Mouse (Mus musculus) spleen, embryonic (tissue): ENCODE measurements around the gene Tmem258.

Source experiments
- CTCF ChIA-PET: fragments of 350-600 bp; sonication (Branson Sonifier 250); formaldehyde crosslinking; loops from one replicate; lab custom pipeline; 2022; lab: Charles Lee

The Tmem258 gene

DNA sequence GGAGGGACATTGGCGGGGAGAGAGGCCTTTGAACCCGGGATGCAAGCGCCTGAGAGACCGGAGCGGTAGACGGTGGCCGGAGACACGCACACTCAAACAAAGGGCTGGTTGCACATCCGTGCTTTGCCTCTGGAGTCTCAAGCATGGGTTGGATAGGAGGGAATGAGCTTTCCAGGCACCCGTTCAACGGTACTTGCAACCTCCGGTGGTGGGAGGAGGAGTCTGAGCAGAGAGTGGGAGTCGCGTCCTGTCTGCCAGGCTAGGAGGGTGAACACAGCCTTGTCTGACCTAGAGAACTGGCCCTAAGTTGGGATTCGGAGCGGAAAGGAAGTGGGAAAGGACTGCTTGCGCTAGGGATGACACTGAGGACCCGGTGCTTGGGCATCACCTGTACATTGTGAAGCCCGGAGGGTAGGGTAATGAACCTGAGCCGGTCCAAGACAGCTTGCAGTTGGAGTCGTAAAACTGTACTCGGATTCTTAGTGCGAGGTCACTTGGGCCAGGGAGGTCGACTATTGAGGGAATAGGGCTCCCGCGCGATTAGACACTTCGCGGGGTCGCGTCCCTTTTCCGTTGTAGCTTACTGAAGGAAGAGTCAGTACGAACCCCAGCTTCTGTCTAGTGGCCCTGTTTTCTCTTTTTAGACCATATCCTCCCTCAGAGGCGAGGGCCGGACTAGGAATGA, 20.4 kb upstream of the Tmem258 start:
- CTCF ChIA-PET = no interaction called here

DNA sequence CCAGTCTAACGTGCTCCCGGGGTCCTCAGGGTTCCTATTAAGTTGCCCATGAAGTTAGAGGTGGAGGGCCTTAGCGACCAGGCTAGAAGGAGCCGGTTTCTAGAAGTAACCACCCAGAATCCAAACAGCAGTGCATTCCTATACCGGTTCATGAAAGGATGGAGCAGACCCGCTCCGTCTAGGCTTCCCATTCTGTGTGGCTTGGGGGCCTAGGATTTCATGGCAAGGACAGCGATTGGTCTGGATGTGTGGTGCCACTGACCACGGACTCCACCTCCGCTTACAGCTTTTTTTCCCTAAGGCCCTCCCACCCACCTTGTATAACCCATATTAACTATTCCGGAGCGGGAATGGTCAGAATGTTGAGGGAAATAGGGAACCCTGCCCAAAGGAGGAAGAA, 19.7 kb upstream of the Tmem258 start:
- CTCF ChIA-PET = no interaction called here

DNA sequence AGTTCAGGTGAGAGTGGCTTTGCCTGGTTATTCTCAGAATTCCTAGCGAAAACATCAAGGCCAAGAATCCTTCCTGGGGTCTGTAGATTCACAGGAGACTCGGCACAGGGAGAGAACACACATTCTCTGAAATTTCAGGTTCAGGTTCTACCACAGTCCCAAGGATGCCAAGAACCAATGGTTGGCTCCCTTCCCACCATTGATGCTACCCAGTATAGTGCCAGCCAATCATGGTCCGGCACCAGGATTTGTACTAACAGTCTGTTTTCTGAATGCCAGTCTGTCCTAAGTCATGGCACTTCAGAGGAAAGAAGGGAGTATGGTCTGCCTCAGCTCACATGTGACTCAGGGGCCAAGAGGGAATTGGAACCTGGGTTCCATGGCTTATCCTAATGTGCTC, 17.9 kb upstream of the Tmem258 start:
- CTCF ChIA-PET = no interaction called here

DNA sequence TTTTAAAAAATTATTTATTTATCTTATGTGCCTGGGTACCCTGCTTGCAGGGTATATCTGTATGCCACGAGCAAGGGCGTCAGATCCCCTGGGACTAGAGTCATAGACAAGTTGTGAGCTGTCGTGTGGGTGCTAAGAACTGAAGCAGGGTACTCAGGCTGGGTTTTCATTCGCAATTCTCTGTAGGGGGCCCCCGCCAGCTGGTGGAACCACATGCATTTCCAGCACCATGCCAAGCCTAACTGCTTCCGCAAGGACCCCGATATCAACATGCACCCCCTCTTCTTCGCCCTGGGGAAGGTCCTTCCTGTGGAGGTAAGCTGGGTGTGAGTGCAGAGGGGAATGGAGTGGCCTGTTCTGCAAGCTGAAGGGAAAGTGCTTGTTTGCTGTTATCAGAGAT, 17.2 kb upstream of the Tmem258 start:
- CTCF ChIA-PET = no interaction called here

DNA sequence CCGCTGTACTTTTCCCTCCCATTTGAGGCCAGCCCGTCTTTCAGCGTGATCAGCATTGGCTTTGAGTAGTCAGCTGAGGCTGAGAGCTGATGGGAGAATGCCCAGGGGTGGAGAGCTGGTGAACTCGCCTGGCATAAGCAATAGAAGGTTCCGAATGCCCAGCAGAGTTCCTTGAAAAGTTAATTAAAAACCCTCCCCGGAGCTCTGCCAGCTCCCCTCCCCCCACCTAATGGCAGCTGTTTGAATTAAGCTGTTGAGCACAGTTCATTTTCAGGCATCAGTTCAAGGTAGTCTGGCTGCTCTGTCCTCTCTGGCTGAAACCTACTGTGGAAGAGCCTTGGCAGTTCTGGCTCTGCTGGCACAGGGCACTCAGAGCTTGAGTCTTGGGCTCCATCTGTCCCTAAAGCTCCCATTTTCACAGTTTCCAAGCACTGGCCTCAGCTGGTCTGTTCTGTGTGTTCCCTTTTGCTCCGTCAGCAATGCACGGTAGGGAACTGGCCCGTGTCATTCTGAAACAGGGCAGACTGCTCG, 15.5 kb upstream of the Tmem258 start:
- CTCF ChIA-PET = no interaction called here

DNA sequence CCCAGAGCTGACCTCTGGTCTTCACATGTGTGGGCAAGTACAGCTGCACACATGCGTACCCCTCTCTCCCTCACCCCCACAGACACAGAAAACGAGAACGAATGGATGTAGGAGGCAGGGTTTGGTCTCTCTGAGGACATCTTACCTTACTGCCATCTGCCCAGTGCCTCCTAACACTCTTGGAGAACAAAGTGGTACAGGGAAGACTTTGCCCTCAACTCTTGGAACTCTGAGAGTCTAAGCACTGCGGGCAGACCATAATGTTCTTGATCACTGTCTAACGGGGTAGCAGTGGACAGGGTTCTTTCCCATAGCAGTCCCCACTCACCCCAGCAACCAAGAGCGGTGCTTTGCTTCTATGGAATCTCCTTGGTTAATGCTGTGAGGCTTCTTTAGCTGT, 14.8 kb upstream of the Tmem258 start:
- CTCF ChIA-PET = interaction anchor here (0.6 kb wide), 1 partner anchor 238 kb away, joined by 3 read pairs; no protein-coding TSS in a partner anchor

DNA sequence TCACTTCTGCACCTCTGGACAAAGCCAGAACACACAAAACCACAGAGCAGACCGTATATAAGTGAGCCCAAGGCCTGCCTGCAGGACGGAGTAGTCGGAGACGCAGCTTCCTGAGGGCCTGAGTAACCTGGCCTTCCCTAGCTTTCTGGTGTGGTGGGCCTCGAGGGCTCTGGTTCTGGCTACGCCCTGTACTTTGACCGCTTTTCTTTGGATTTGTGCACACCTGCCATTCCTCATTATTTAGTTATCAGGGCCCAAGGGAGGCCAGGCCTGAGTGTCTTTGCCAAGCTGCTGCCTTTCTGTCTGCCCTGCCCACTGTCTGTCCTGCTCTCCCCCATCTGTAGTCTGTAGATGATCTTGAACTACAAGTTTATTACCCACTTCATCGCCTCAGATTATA, 13.9 kb upstream of the Tmem258 start:
- CTCF ChIA-PET = no interaction called here

DNA sequence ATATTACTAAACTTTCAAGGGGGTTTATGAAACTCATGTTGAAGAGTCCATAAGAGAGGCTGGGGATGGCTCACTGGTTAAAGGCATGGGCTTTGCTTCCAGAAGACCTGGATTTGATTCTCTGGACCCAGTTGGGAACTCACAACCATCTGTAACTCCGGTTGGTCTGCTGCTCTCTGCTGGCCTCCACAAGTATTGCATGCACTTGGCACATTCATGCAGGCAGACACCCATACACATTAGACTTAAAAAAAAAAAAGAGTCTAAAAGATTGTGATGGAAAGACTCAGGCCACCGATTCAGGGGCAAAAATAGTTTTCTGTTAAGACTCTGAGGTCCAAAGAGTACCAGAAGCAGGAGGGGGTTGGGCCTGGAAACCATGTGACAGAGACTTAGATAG, 13.0 kb upstream of the Tmem258 start:
- CTCF ChIA-PET = no interaction called here

DNA sequence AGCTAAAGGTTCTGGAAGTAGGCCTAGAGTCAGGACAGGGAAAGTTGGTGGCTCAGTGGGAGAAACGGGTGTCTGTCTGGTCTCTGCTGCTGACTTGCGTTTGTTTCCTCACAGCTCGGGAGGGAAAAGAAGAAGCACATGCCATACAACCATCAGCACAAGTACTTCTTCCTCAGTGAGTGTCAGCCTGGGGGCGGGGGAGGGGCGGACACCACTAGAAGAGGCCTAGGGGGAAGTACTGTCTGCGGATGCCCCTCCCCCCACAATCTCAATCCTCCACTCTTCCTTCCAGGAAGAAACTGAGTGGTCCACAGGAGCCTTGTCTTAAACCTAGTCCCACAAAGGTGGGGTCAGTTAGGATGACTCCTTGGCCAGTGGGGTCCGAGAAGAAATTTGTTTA, 12.5 kb upstream of the Tmem258 start:
- CTCF ChIA-PET = interaction anchor here (0.6 kb wide), 1 partner anchor 523 kb away, joined by 3 read pairs; no protein-coding TSS in a partner anchor

DNA sequence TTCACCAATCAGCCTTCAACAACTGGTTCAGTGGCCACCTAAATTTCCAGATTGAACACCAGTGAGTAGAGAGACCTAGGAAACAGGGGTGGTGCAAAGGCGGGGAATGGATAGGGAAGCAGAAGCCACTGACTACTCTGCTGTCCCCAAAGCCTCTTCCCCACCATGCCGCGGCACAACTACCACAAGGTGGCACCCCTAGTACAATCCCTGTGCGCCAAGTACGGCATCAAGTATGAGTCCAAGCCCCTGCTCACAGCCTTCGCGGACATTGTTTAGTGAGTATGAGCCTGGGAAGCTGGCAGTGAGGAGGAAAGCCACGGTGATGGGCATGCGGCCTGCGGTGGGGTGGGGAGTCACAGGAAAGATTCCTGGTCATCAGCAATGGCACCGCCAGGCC, 9.5 kb upstream of the Tmem258 start:
- CTCF ChIA-PET = no interaction called here

DNA sequence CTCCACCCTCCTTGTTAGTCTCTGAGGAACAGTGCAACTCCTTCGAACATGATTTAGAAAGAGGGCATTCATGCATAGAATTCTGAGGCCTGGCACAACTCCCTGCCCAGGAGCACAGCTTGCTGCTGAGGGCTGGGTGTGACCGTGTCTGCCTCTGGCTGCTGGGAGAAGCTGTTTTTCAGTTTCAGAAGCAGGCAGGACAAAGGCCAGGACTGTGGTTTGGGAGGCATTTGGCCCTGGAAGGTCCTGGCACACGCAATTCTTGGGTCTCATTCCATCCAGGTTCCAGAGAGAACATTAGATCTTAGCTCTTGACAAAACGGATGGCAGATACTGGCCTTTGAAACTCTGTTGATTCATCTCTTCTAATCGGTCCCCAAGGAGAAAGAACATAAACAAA, 8.6 kb upstream of the Tmem258 start:
- CTCF ChIA-PET = no interaction called here

DNA sequence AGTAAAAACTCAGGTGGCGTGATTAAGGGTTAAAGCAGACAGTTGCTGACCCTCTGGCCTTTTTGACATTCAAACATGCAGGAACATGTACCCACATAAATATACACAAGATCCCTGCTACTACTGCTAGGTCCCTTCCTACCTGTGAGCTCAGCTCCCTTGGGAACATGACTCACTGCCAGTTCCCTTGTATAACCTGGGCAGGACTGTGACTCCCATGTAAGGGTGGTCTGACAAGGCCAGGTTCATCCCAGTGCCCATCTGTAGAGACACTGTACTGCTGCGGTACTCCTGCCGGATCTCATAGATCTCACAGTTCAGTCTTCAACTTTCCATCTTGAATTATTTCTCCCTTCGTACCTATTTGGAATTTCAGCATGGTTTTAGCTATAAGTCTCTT, 6.7 kb upstream of the Tmem258 start:
- CTCF ChIA-PET = no interaction called here

DNA sequence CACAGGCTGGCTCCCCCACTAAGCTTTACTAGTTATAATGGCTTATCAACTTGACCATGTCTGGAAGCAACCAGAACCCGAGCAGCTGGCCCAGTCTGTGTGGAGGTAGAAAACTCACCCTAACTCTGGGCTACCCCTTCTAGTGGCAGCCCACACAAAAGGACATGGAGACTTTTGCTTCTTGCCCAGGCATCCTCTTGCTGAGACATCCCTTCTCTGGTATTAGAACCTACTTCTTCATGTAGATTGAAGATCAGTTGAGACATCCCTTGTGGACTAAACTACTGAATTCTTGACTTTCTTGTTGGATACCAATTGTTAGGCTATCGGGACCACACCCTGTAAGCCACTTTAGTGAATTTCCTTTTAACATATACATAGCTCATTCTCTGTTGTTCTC, 5.5 kb upstream of the Tmem258 start:
- CTCF ChIA-PET = interaction anchor here (0.6 kb wide), 1 partner anchor 145 kb away, joined by 3 read pairs; no protein-coding TSS in a partner anchor

DNA sequence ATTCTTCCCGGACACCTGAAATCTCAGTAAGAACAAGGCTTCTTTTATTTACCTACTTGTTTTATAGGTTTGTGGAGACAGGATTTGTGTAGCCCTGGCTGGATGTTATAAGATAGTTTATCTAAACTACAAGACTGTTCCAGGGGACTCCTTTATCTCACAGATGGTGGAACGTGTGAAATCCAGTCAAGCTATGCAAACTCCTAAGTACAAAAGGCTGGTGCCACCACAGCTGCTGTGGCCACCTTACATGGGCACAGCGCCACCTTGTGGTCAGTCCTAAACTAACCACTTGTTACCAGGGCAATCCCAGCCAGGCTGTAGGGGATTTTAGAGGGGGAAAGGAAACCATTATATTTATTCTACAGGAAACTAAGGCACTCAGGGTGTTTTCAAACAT, 5.1 kb upstream of the Tmem258 start:
- CTCF ChIA-PET = interaction anchor here (0.6 kb wide), 1 partner anchor 145 kb away, joined by 3 read pairs; no protein-coding TSS in a partner anchor

DNA sequence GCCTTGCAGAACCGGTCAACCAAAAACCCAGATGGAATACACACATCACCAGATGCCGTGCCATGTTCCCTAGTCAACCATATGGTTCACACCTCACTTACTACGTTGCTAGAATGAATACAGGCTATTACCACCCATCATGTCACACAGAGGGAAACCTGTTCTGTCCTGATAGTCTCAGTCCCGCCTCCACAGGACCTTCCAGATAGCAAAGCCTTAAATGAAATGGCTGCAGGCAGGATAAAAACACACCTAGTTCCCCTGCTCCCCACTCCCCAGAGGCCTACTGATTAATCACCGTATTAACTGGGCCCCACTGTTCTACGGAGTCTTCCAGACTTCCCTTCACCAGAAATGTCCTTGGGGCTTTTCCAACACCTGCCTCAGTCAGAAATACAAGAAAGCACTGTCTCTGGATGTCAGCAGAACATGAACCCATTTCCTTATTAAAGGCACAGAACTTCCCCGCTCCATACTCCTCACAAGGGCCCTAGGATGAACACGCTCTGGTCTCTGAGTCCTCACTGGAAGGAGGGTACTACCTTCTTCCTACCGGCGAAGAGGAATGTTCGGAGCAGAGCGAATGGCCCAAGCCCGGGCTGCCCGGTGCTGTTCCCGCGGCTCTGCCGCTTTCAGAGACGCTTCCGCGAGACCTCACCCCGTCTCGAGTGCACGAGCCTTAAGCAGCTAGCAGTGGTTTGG, 517 bp upstream of the Tmem258 start:
- CTCF ChIA-PET = no interaction called here

DNA sequence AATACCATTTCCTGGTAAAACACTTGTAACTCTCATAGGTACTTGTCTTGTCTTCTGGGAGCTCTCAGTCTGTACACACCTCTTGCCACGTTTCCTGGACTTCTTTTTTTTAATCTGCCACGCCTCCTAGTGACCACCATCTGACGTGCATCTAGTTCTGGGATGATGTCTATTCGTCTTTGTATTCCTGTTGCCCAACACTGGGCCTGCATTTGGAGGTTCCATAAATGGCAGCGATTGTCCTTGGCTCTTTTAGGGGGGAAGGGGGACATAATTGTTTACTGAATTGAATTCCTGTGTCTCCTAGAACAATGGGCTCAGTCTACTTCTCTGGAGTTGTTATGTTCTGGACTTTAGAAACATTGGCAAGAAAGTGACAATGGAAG, 795 bp downstream of the Tmem258 start:
- CTCF ChIA-PET = no interaction called here

DNA sequence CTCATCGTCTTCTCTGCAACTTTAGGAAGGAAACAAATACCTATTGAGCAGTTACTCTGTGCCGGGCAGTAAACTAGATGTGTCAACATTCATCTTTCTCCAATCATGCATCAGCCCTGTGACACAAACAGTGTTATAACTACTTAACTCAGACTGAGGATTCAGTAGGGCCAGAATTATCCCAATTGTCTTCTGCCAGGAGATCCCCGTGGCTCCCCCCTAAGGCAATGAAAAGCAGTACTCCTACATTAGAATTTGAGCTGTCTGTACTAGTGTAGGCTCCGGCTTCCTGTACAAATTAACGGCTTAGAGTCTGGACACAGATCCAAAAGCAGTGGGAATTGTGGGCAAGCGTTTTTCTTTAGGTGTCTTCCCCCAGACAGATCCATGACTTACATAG, 1.2 kb downstream of the Tmem258 start:
- CTCF ChIA-PET = no interaction called here

DNA sequence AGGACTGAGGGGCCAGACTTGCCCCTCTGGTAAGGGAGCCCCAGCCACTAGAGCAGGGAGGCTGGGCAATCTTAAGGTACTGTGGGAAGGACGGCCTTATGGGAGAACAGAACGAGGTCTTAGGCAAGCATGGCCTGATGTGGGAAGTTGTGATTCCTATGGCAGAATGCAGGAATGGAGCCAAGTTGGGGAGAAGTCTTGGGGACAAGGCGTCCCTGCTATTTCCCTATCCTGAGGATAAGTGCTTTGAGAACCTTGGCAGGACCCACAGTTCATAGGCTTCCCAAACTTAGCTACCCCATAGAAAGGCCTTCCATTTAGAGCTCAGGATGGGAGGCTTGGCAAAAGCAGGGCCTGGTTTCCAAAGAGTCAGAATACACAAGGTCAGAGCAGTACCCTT, 5.0 kb downstream of the Tmem258 start:
- CTCF ChIA-PET = no interaction called here

DNA sequence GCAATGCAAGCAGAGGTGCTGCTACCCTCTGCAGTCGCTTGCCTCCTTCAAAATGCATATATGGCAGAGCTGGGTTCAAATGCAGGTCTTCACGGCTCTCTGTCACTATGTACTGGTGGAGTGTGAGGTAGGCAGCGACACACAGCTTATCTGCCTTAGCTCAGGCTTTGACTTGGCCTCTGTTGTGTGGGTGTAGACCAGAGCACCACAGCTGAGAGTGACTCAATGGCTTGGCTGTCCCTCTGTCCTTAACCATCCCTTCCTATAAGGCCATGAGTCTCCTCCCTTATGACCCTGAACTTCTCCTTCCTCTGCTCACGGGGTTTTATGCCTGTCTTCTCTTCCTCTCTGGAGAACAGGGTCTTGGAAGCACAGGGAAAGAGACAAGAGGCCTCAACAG, 7.1 kb downstream of the Tmem258 start:
- CTCF ChIA-PET = interaction anchor here (0.6 kb wide), 1 partner anchor 227 kb away, joined by 3 read pairs; no protein-coding TSS in a partner anchor

DNA sequence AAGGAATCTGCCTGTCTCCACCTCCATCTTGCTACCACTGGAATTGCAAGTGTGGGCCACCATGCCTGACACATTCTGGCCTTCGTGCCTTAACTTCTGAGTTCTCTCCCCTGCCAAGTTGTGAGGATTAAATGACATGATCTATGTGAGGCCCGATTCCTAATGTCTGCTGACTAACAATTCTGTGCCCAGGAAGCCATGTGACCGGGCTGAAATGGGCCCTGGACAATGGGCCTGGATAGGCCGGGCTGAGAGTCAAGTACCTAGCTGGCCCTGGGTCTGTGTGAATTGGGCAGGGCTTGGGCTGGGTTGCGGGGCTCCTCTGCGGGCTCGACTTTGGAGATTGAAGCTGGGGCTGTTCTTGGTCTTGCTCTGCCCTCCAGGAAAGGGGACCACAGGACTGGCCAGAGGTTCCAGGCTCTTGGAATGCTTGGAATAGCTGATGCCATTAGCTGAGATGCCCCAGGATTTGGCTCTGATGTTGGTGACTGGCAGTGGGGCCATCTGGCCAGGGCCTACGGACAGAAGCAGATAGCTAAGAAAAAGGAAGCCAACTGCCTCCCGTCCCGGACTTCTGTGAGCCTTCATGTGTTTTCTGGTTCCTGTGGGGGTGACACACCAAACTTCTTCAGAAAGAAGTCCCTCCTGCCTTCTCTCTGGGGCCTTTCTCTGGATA, 10.1 kb downstream of the Tmem258 start:
- CTCF ChIA-PET = no interaction called here

DNA sequence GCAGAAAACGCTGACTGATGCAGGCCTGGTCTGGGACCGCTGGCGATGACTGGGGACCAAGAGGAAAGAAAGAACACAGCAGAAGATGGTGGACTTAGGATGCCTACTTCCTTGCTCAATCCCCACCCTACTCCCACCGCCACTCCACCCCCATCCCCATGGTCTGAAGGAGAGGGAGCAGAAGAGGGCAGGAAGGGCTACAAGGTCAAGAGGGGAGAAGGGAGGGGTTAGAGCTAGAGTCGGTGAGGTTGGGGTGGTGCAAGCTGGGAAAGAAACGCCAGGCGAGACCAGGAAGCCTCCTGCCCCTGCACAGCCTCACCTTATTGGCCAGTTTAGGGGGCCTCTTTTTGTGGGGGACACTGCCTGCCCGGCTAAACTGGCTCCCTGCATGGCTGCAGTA, 12.3 kb downstream of the Tmem258 start:
- CTCF ChIA-PET = no interaction called here

DNA sequence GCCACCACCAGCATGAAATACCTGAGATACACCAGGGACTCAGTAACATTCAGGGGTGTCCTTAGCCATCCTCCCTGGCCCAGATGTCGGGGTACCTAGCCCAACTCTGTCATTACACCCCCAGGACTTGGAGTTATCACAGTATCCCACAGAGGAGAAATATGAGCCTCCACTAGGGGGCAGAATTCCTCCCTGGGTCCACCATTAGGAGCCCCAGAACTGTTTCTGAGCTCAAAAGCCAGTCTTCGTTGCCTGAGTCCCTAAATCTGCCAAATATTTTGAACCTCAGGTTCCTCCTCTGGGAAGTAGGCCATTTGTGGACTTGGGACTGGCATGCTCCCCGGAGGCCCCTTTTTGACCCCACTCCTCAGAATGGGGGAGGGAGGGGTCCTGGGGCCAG, 15.3 kb downstream of the Tmem258 start:
- CTCF ChIA-PET = interaction anchor here (0.7 kb wide), 1 partner anchor 65 kb away, joined by 3 read pairs; no protein-coding TSS in a partner anchor
